Mouse (Mus musculus) MEL-GATA-1-ER (cell line): Measurements from ENCODE around the gene Fuom.
"Not testable (repeated sequence)": the region's sequence is repeated elsewhere in the genome, so short reads cannot be mapped to it uniquely, and the experiment has no call there.

Experiments
- DNase-seq: peaks from one replicate; pipeline ENCODE4 v3.0.0-alpha.2; 2012; ENCODE audit warnings: low read depth; ENCODE audit errors: extremely low read depth

The Fuom gene

DNA sequence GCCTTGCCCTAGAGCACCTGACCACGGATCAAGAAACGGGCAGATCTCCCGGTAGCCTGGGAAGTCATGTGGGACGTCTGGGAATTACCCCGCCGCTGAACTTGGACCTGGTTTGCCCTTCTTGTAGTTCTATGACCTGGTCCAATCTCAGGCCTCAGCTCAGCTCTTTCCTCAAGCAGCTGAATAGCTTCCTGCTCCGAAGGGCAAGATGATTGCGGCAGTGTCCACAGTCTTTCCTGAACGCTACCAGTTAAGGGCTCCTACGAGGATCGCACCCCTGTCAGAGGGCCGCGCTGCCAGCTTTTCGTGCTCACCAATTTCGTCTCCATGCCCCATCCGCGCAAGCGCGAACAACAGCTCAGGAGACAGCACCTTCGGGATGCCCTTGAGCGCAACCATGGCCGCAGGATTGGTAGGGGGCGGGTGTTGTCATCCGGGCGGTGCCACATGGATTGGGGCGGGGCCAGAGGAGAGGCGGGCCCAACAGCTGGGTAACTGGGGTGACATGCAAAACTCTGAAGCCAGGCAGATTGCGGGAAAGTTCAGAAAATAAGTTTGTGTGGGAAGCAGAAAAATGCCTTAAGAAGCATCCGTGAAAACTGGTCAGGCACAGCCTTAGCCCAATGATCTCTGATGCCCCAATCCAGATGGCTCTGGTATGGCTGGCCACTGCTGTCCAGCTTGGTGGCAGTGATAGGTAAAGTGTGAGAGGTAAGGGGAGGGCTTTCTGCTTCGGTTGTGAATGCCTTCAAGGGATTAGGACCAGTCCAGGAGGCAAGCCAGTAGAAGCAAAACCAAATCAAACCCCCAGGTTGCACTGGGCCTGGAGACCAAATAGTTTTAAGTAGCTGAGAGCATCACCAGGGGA, at the start of gene Fuom:
Gene Fuom (minus strand): TSS at position 449 of the 868 bp plus-strand sequence.
- peak; percentile 41 for DNase-seq

- DNase-seq, result no peak
Observed at GRCm38 (mm10) chr7:140144550-140144949, 42.3 kb upstream of the Fuom start.

GRCm38 (mm10) chr7:140141350-140141749, 39.1 kb upstream of the Fuom start:
- DNase-seq, result peak; percentile 53

- DNase-seq, result no peak
Observed at GRCm38 (mm10) chr7:140138021-140138310, 35.7 kb upstream of the Fuom start.

DNA sequence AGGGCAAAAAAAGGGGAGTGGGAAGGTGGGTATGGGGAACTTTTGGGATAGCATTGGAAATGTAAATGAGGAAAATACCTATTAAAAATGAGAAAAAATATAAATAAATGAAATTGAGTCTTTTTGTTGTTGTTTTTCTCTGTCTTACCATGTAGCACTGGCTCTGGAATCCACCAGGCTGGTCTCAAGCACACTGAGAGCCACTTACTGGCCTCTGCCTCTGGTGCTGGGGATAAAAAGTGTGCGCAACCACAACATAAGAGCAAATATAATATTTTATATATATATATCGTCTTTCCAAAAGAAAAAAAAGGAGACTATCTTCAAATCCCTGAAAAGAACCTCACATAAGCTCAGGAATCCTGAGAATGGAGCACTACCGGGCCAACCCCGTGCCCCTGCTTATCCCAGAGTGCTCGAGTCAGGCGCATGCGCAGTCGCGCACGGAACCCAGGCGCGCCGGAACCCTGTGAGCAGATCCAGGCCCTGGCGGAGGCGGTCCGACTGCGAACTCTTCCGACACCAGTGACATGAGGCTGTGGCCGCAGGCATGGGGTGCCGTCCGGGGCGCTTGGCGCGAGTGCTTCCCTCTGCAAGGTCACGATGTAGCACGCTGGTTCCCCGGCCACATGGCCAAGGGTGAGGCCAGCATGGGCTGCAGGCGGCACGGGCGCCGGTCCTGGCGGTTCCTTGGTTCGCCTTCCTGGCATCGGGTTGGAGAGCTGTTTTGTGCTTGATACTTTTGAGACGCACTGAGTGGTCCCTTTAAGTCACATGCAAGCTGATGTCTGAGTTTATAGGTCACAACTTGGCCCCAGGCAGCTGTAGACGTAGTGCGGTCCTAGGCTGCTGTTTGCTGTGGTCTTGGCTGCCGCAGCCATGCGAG, 35.1 kb upstream of the Fuom start, which contains the start of gene Mtg1:
Gene Mtg1 (plus strand): TSS at position 430 of the 886 bp plus-strand sequence.
- DNase-seq, result peak; percentile 87

DNA sequence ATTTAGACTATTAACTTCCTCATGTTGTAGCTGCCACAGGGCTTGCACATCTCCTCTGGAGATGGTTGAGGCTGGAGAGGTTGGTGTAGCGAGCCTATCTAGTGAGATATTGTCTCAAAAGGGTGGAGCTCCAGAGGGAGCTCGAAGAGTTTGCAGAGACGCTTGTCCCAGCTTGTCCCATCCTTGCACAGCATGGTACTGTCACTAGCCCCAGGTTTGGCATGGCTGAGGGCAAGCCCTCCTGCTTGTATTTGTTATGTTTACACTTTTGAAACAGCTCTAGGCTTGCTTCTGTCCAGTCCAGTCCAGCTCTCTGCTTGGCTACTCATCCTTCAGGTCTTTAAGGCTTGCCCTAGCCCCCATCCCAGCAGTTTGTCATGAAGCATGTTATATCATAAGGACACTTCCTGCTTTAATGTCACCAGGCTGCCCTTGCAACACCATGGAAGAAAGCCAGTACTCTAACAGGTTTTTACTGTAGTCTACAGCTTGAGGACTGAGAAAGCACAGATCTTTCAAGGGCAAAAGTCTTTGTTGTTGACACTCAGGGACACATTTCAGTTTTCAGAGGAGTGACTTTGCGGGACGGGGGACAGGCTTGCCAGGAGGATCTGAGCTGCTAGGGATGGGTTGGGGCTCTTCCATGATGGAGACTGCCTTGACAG, 33.0 kb upstream of the Fuom start:
- DNase-seq, result no peak

DNA sequence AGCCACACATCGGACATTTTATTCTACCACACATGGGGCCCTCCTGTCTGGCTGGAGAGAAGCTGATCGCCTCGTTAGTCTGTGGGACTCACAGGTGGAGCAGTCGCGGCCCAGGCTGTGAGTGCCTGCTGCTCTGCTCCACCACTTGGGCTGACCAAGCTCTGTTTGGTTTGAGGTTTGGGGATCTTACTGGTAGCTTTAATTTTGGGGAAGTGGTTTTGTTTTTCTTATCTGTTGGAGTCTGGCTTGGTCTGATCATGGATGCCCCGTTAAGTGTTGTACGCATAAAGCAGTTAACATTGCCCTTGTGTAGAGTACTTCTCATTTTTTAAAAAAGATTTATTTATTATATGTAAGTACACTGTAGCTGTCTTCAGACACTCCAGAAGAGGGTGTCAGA, 31.8 kb upstream of the Fuom start:
- DNase-seq, result peak; percentile 70

GRCm38 (mm10) chr7:140132184-140132583, 29.9 kb upstream of the Fuom start:
- DNase-seq, result not testable (repeated sequence)

DNA sequence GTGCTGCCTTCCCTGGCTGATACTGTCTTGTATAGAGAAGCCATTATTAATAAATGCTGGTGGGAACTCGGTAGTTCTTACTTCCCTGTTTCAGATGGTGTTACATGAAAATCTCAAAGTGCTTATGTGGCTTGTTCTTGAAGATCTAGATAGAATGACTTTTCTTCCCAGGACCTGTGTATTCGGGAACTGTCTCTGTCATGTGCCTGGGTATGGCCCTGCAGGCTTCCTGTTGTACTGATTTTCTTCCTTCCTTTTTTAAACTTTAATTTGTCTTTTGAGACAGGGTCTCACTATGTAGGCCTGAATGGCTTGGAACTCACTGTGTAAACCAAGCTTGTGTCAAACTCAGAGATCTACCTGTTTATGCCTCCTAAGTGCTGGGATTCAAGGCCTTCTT, 25.7 kb upstream of the Fuom start:
- no peak for DNase-seq

DNA sequence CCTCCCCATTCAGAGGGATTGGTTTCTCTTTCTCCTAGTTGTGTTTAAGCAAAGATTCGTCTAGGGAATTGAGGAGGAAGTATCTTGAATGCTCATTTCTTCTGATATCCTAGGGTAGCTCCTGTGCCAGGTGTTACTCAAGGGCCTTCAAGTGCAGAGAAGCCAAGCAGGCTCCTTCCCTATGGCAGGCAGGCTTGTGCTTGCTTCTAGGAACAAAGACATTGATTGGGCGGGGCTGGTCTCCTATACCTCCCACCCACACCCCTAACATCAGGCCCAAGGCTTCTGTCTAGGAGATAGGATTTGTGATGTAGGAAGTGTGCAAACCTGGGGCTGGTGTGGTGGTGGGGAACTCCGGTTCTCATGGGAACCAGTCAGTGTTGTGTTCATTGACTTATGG, 24.7 kb upstream of the Fuom start:
- no peak for DNase-seq

DNA sequence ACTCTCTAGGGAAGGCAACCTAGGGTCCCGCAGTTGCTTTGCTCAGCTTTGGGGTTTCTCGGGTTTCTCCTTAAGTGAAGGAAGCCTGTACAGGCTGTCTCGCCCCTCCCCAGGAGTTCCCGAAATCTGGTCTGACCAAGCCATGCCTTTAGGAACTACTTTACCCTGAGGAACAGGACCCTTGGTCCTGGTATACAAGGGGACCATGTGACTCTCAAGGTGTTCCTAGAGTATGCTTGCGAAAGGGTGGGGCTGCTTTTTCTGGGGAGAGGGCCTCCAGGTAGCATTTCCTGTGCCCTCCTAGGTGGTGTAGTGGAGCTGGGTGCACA, 23.7 kb upstream of the Fuom start:
- no peak for DNase-seq

- DNase-seq, result no peak
Observed at GRCm38 (mm10) chr7:140125278-140126021, 23.2 kb upstream of the Fuom start.

DNA sequence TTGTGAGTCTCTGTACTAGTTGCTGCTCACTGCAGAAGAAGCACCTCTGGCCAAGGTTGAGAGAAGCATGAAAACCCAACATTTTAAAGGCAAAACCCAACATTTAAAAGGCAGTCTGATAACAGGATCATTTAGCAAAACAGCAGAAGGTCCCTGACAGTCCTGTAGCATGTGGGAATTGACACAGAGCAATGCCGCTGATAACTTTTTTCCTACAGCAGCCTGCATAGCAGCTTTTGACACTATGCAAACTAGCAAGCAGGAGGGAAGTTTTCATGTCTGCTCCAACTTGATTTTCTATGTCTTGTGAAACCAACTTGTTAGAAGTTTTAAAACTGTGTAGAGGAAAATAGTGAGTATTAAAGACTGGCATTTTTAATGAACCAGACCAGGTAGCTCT, 22.1 kb upstream of the Fuom start:
- no peak for DNase-seq

GRCm38 (mm10) chr7:140122765-140123164, 20.5 kb upstream of the Fuom start:
- no peak for DNase-seq

DNA sequence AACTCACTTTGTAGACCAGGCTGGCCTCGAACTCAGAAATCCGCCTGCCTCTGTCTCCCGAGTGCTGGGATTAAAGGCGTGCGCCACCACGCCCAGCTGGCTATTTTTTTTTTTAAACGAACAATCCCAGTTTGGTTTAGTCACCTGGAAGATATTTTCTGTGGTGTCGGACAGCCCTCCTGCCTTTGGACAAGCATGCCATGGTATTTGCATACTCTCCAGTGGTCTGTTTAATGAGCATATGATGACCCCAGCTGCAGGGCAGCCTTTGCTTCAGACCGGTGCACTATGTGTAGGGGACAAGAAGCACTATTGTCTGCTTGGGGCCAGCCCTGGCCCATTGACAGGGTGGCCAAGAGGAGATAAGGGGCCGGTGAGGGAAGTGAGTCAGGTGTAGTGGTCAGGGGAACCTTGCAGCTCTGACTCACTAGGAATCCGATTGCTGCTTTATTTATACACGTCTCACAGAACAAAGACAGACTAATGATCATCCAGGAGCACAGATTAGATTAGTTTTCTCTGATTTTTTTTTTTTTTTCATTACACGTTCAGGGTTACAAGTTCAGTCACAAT, 19.2 kb upstream of the Fuom start:
- no peak for DNase-seq

DNA sequence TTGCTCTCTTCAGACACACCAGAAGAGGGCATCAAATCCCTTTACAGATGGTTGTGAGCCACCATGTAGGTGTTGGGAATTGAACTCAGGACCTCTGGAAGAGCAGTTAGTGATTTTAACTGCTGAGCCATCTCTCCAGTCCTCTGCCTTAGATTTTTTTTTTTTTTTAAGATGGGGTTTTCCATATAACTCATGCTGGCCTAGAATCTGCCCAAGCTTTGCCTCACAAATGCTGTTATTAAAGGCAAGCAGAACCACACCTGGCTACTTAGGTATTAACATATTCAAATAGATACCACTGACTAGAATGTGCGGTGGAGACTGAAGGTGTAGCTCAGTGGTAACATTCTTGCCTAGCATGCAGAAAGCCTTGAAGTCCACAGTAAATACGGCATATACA, 18.2 kb upstream of the Fuom start:
- DNase-seq, result no peak

- peak; percentile 68 for DNase-seq
Observed at GRCm38 (mm10) chr7:140116329-140117054, 14.3 kb upstream of the Fuom start, which contains the start of gene Echs1. Echs1 (minus strand) TSS chr7:140116476.

DNA sequence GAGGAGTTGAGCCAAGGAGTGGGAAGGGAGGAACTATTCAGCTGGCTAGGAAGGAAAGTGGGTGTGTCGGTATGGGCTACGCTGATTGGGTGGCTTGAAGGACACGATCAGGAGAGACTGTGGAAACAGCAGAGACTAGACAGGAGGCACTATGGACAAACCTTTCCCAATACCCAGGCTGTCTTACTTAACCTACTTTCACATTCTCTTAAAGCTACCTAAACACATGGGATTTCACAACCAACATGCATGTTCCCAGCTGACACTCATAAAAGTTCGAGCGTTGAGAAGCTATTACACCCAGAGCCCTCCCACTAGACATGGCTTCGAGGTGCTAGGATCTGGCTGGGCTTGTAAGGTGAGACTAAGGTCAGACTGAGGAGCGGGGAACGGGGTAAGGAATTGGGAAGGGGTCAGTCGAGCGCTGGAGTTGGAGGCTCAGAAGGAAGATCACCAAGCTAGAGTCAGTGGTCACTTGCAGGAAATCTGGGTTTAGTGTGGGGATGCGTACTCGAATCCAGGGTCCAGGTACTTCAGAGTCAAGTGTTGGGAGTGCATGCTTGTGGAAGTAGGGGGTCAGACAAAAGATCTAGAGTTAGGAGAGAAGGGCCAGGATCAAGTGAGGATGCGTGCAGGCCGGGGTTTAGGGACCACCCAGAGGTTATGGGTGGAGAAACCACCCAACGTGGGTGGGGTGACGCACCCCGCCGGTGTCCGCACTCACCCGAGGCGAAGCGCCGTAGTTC, 13.5 kb upstream of the Fuom start, which contains the start of gene Paox:
Gene Paox (plus strand): TSS at position 217 of the 746 bp plus-strand sequence.
- DNase-seq, result no peak

- DNase-seq, result no peak
Observed at GRCm38 (mm10) chr7:140111943-140112342, 9.7 kb upstream of the Fuom start.
